Mouse (Mus musculus): ENCODE results near the gene Gdf3.

- TF ChIP-seq CTCF (IDR thresholded peaks at IDR 0.05; ENCODE audit: control insufficient read depth, insufficient read depth, insufficient replicate concordance, low read depth, low read length) (no peak), POLR2A (IDR thresholded peaks at IDR 0.05; ENCODE audit: control insufficient read depth, low read depth, low read length) (no peak)
Observed at GRCm38 (mm10) chr6:122650398-122650980, 40.6 kb upstream of the Gdf3 start.
